17 mouse cellular contexts compared by ENCODE assay signal in genomic region chr10:75246331-75246730, GRCm38 (mm10).
"Had no signal": no experiment of that assay in that cellular context is flagged by ENCODE, and none has a peak within 500 bp of the region (broad histone marks: within the 10 kb centered on the region; RNA-seq: fewer than 3 reads in every experiment).

No protein-coding gene starts in this region.

- H3K27me3 ChIP-seq: limb, embryonic 12.5 days; liver, embryonic 13.5 days; lung, embryonic 15.5 days; megakaryocyte, embryonic 14.5 days; midbrain, embryonic 12.5 days; stomach, embryonic 15.5 days had no signal

- H3K9me3 ChIP-seq: limb, embryonic 12.5 days; liver, embryonic 13.5 days; lung, embryonic 15.5 days; megakaryocyte, embryonic 14.5 days; midbrain, embryonic 12.5 days; stomach, embryonic 15.5 days had no signal

- H3K9ac ChIP-seq: limb, embryonic 12.5 days; liver, embryonic 13.5 days; liver, postnatal 0 days; lung, embryonic 15.5 days; midbrain, embryonic 12.5 days; stomach, embryonic 15.5 days had no signal

- H3K27ac ChIP-seq: kidney, postnatal 0 days; limb, embryonic 12.5 days; liver, embryonic 13.5 days; lung, embryonic 15.5 days; macrophage; midbrain, embryonic 12.5 days; stomach, embryonic 15.5 days had no signal

- H3K4me1 ChIP-seq: limb, embryonic 12.5 days; liver, embryonic 13.5 days; lung, embryonic 15.5 days; midbrain, embryonic 12.5 days; stomach, embryonic 15.5 days had no signal

- DNase-seq: kidney, adult 2 months; kidney, postnatal 36 days; layer of hippocampus, adult 9-11 months; layer of hippocampus, postnatal 36 days; liver; liver, embryonic 13.5 days; liver, postnatal 0 days; lung, postnatal 14 days; thymus, adult 2 months; thymus, postnatal 25 days had no signal

- ATAC-seq: liver, postnatal 0 days had no signal

- H3K4me3 ChIP-seq: limb, embryonic 12.5 days; liver, embryonic 13.5 days; lung, embryonic 15.5 days; megakaryocyte, embryonic 14.5 days; midbrain, embryonic 12.5 days; stomach, embryonic 15.5 days had no signal

- H3K4me2 ChIP-seq: limb, embryonic 12.5 days; liver, embryonic 13.5 days; lung, embryonic 15.5 days; midbrain, embryonic 12.5 days; stomach, embryonic 15.5 days had no signal
